Mouse (Mus musculus): ENCODE measurements around the gene Cela1. TPM values are rescaled to one million over a fixed set of nuclear protein-coding genes. Genes with fewer than 3 reads are reported as not detected.

Cela1 gene
- total RNA-seq, 4 experiments from 2014 or later = 1.1 to 2.0 (median 1.5) TPM

- DNase-seq (ENCODE audit: low spot score) = no peak
Measured at GRCm38 (mm10) chr15:100705376-100705775, 17.7 kb upstream of the Cela1 start.

- DNase-seq (ENCODE audit: low spot score) = no peak
Measured at GRCm38 (mm10) chr15:100703913-100704312, 16.2 kb upstream of the Cela1 start.

GRCm38 (mm10) chr15:100701856-100702255 lies 14.1 kb upstream of the Cela1 start:
- no peak for DNase-seq (ENCODE audit: low spot score)

GRCm38 (mm10) chr15:100701108-100701507 lies 13.4 kb upstream of the Cela1 start:
- no peak for DNase-seq (ENCODE audit: low spot score)

GRCm38 (mm10) chr15:100700424-100700823 lies 12.7 kb upstream of the Cela1 start:
- DNase-seq (ENCODE audit: low spot score) = no peak

GRCm38 (mm10) chr15:100699386-100699785 lies 11.7 kb upstream of the Cela1 start:
- DNase-seq (ENCODE audit: low spot score) = no peak

GRCm38 (mm10) chr15:100698078-100698477 lies 10.4 kb upstream of the Cela1 start:
- no peak for DNase-seq (ENCODE audit: low spot score)

GRCm38 (mm10) chr15:100694406-100694805 lies 6.7 kb upstream of the Cela1 start:
- no peak for DNase-seq (ENCODE audit: low spot score)

GRCm38 (mm10) chr15:100691990-100692389 lies 4.3 kb upstream of the Cela1 start:
- DNase-seq (ENCODE audit: low spot score) = no peak

- DNase-seq (ENCODE audit: low spot score) = no peak
Measured at GRCm38 (mm10) chr15:100686989-100687388, 732 bp downstream of the Cela1 start.

GRCm38 (mm10) chr15:100686434-100686833 lies 1.3 kb downstream of the Cela1 start:
- no peak for DNase-seq (ENCODE audit: low spot score)

GRCm38 (mm10) chr15:100685849-100686248 lies 1.9 kb downstream of the Cela1 start:
- DNase-seq (ENCODE audit: low spot score) = no peak

GRCm38 (mm10) chr15:100685255-100685654 lies 2.5 kb downstream of the Cela1 start:
- DNase-seq (ENCODE audit: low spot score) = no peak

- no peak for DNase-seq (ENCODE audit: low spot score)
Measured at GRCm38 (mm10) chr15:100684450-100684849, 3.3 kb downstream of the Cela1 start.

- DNase-seq (ENCODE audit: low spot score) = peak; percentile 80
Measured at GRCm38 (mm10) chr15:100683041-100683440, 4.7 kb downstream of the Cela1 start.

GRCm38 (mm10) chr15:100681770-100682169 lies 6.0 kb downstream of the Cela1 start:
- no peak for DNase-seq (ENCODE audit: low spot score)

GRCm38 (mm10) chr15:100680381-100680780 lies 7.3 kb downstream of the Cela1 start:
- no peak for DNase-seq (ENCODE audit: low spot score)

- no peak for DNase-seq (ENCODE audit: low spot score)
Measured at GRCm38 (mm10) chr15:100679005-100679404, 8.7 kb downstream of the Cela1 start.

- DNase-seq (ENCODE audit: low spot score) = no peak
Measured at GRCm38 (mm10) chr15:100678581-100678980, 9.1 kb downstream of the Cela1 start.

GRCm38 (mm10) chr15:100677675-100678074 lies 10.0 kb downstream of the Cela1 start:
- no peak for DNase-seq (ENCODE audit: low spot score)

GRCm38 (mm10) chr15:100676521-100676920 lies 11.2 kb downstream of the Cela1 start:
- no peak for DNase-seq (ENCODE audit: low spot score)

GRCm38 (mm10) chr15:100675486-100675885 lies 12.2 kb downstream of the Cela1 start:
- no peak for DNase-seq (ENCODE audit: low spot score)

- DNase-seq (ENCODE audit: low spot score) = no peak
Measured at GRCm38 (mm10) chr15:100674566-100674965, 13.2 kb downstream of the Cela1 start.

- DNase-seq (ENCODE audit: low spot score) = peak; percentile 21
Measured at GRCm38 (mm10) chr15:100673585-100674391, 13.9 kb downstream of the Cela1 start.
